Mouse (Mus musculus) frontal cortex, postnatal 25 days (tissue): ENCODE results near the gene Deaf1.
"Not testable (repeated sequence)": the region's sequence is repeated elsewhere in the genome, so short reads cannot be mapped to it uniquely, and the experiment has no call there.

Experiments
- DNase-seq, 2 experiments: peaks; one replicate each; pipeline ENCODE4 v3.0.0; 2022; ENCODE audit warnings: low spot score in 2 of 2

Gene Deaf1

GRCm38 (mm10) chr7:141264041-141264700 is 63.3 kb downstream of the Deaf1 start:
- no peak for DNase-seq

GRCm38 (mm10) chr7:141263640-141264039 is 63.9 kb downstream of the Deaf1 start:
- no peak for DNase-seq

GRCm38 (mm10) chr7:141261480-141261879 is 66.0 kb downstream of the Deaf1 start:
- DNase-seq = no peak

DNA sequence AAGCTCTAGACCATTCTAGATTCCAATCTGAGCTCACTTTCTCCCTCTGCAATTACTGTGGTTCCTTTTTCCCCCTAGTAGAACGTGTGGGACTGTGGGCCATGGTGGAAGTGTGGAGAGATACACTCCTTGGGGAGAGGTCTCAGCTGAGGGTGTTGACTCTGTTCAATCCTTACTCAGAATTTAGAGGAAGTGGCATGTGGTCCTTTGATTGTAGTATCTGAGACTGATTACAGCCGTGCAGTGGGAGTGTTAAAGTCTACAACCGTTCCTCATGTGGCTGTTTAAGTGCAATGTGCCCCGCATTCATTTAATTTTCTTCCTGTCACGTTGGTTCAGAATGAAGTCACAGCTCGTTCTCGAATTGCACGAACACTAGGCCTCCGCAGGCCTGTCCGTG is 71.3 kb downstream of the Deaf1 start:
- no peak for DNase-seq

- DNase-seq = not testable (repeated sequence)
Observed at GRCm38 (mm10) chr7:141250486-141250885, 77.0 kb downstream of the Deaf1 start.
